Mouse (Mus musculus) brain, embryonic 14.5 days (tissue): ENCODE measurements at regions not wholly inside any gene's neighbourhood (a gene's known extent, or its start where the extent isn't known, plus 50 kb on each side); places are given as distances from the start of the nearest gene placed in this dataset.

Experiments used
- CTCF ChIP-seq: fragments of 200-500 bp; IDR thresholded peaks from 2 replicates; pipeline ENCODE4 v1.5.1; 2012; ENCODE audit warnings: inconsistent platforms, mild to moderate bottlenecking, moderate library complexity, borderline replicate concordance; ENCODE audit not compliant: insufficient read depth, insufficient read length; ENCODE audit errors: extremely low read depth
- POLR2A ChIP-seq: fragments of 200-500 bp; IDR thresholded peaks from 2 replicates; pipeline ENCODE4 v1.6.1; 2012; ENCODE audit warnings: mild to moderate bottlenecking, inconsistent platforms, borderline replicate concordance; ENCODE audit not compliant: poor library complexity, insufficient read depth, insufficient read length, severe bottlenecking; ENCODE audit errors: extremely low read depth

- TF ChIP-seq CTCF (no peak), POLR2A (no peak)
Observed at GRCm38 (mm10) chr1:10878221-10878760, 535.6 kb upstream of the A830018L16Rik start.
